Mouse (Mus musculus) embryo, embryonic 11 days (tissue): ENCODE data around the gene Pla2g4f.

ENCODE experiments used
- DNase-seq: peaks from one replicate; pipeline ENCODE4 v3.0.0-alpha.2; 2015

Pla2g4f gene

GRCm38 (mm10) chr2:120313976-120314375 lies at the start of gene Pla2g4f:
Gene Pla2g4f, minus strand, starts transcription at chr2:120314165.
- no peak for DNase-seq

- DNase-seq, result no peak
These were observed 46.5 kb upstream of the Pla2g4f start for GRCm38 (mm10) chr2:120360425-120360824.

GRCm38 (mm10) chr2:120352682-120353646 lies 39.0 kb upstream of the Pla2g4f start, which contains the start of gene Vps39:
Gene Vps39, minus strand, starts transcription at chr2:120353137.
- peak; percentile 93 for DNase-seq

GRCm38 (mm10) chr2:120351321-120351720 lies 37.4 kb upstream of the Pla2g4f start:
- no peak for DNase-seq

GRCm38 (mm10) chr2:120348120-120348519 lies 34.2 kb upstream of the Pla2g4f start:
- DNase-seq, result no peak

- no peak for DNase-seq
These were observed 27.8 kb upstream of the Pla2g4f start for GRCm38 (mm10) chr2:120341741-120342140.

- peak; percentile 11 for DNase-seq
These were observed 23.9 kb upstream of the Pla2g4f start for GRCm38 (mm10) chr2:120337886-120338285.

GRCm38 (mm10) chr2:120331575-120331974 lies 17.6 kb upstream of the Pla2g4f start:
- no peak for DNase-seq

- DNase-seq, result no peak
These were observed 1.1 kb upstream of the Pla2g4f start for GRCm38 (mm10) chr2:120315077-120315476.

- DNase-seq, result no peak
These were observed 522 bp upstream of the Pla2g4f start for GRCm38 (mm10) chr2:120314487-120314886.

- no peak for DNase-seq
These were observed 1.6 kb downstream of the Pla2g4f start for GRCm38 (mm10) chr2:120312276-120312825.

GRCm38 (mm10) chr2:120304113-120304512 lies 9.9 kb downstream of the Pla2g4f start:
- no peak for DNase-seq

GRCm38 (mm10) chr2:120301076-120301475 lies 12.9 kb downstream of the Pla2g4f start:
- DNase-seq, result no peak

- DNase-seq, result no peak
These were observed 14.1 kb downstream of the Pla2g4f start for GRCm38 (mm10) chr2:120299866-120300265.

- DNase-seq, result no peak
These were observed 17.8 kb downstream of the Pla2g4f start for GRCm38 (mm10) chr2:120296160-120296559.

GRCm38 (mm10) chr2:120291471-120292078 lies 22.4 kb downstream of the Pla2g4f start:
- DNase-seq, result no peak

- DNase-seq, result no peak
These were observed 25.0 kb downstream of the Pla2g4f start, which contains the start of gene Pla2g4d for GRCm38 (mm10) chr2:120288995-120289394. Gene Pla2g4d, minus strand, starts transcription at chr2:120289197.

GRCm38 (mm10) chr2:120288401-120288800 lies 25.6 kb downstream of the Pla2g4f start:
- DNase-seq, result no peak

- no peak for DNase-seq
These were observed 28.3 kb downstream of the Pla2g4f start for GRCm38 (mm10) chr2:120285639-120286038.

GRCm38 (mm10) chr2:120284705-120285104 lies 29.3 kb downstream of the Pla2g4f start:
- no peak for DNase-seq

- no peak for DNase-seq
These were observed 29.9 kb downstream of the Pla2g4f start for GRCm38 (mm10) chr2:120284094-120284493.

GRCm38 (mm10) chr2:120283550-120283949 lies 30.4 kb downstream of the Pla2g4f start:
- DNase-seq, result no peak

GRCm38 (mm10) chr2:120281221-120281620 lies 32.7 kb downstream of the Pla2g4f start:
- DNase-seq, result no peak

- peak; percentile 68 for DNase-seq
These were observed 34.0 kb downstream of the Pla2g4f start for GRCm38 (mm10) chr2:120279961-120280360.
